Mouse (Mus musculus) forebrain, embryonic 16.5 days (tissue): ENCODE data around the gene Plce1. TPM values are rescaled to one million over a fixed set of nuclear protein-coding genes. Genes with fewer than 3 reads are reported as not detected.

Experiments used
- ATAC-seq: fragments of 200-750 bp; cut with Nextera tagmentation; 2 replicates; pipeline ENCODE4 v1.8.0; 2017; ENCODE audit warnings: mild to moderate bottlenecking, moderate library complexity
- H3K27ac ChIP-seq: fragments of 300-500 bp; sonication (generic); 2 replicates; pipeline ENCODE4 v1.5.1; 2014; ENCODE audit warnings: low read length, control low read depth
- H3K27me3 ChIP-seq: fragments of 300-500 bp; sonication (generic); replicated peaks from 2 replicates; pipeline ENCODE4 v1.6.1; 2014; ENCODE audit warnings: low read length; ENCODE audit not compliant: control insufficient read depth, insufficient read depth
- H3K36me3 ChIP-seq: fragments of 300-500 bp; sonication (generic); 2 replicates; pipeline ENCODE4 v1.6.1; 2014; ENCODE audit not compliant: control insufficient read depth, insufficient read depth
- H3K4me1 ChIP-seq: fragments of 300-500 bp; sonication (generic); replicated peaks from 2 replicates; pipeline ENCODE4 v1.6.1; 2014; ENCODE audit warnings: low read length; ENCODE audit not compliant: control insufficient read depth, insufficient read depth
- H3K4me2 ChIP-seq: fragments of 300-500 bp; sonication (generic); 2 replicates; pipeline ENCODE4 v1.6.1; 2014; ENCODE audit warnings: mild to moderate bottlenecking, low read length, control low read depth
- H3K4me3 ChIP-seq: fragments of 300-500 bp; sonication (generic); replicated peaks from 2 replicates; pipeline ENCODE4 v1.5.1; 2014; ENCODE audit warnings: mild to moderate bottlenecking, low read length, control low read depth
- H3K9ac ChIP-seq: fragments of 300-500 bp; sonication (generic); replicated peaks from 2 replicates; pipeline ENCODE4 v1.6.1; 2014; ENCODE audit warnings: low read depth, low read length, control low read depth
- H3K9me3 ChIP-seq: fragments of 300-500 bp; sonication (generic); 2 replicates; pipeline ENCODE4 v1.6.1; 2016; ENCODE audit warnings: low read length; ENCODE audit not compliant: control insufficient read depth
- WGBS: fragments of 180-500 bp; shearing (Covaris S2); extraction: QIAGEN DNeasy Blood & Tissue Kit; methylation state at CpG from one replicate; pipeline ENCODE4 v1.1.7; 2014; 5-methylcytosine and 5-hydroxymethylcytosine counted together
- polyA plus RNA-seq: library from polyadenylated mRNA; unstranded; fragments of >200 nt; fragmentation: Nextera tagmentation; extraction: Ambion mirVana; gene quantifications from 2 replicates; pipeline ENCODE4 v1.2.1, GENCODE M21; 2015

Plce1 gene
- polyA plus RNA-seq, 1 experiment from 2014 or later: 3.8 TPM

DNA sequence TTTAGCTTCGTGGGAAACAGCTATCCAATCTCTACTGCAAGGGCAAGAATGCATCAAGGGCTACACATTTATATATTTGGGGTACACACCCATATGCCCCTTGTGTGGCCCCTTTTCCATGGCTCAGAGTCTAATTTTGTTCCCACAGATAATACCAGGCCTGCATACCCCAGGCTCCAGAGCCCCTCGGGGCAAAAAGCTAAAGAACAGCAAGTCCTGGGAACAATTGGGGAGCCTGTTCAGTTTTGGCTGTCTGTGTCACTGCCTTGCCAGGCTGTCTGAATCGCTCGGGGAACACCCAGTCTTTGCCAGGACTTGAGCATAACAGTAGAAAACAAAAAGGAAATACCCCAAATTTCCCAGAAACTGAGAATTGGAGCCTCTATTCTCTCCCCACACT, 20.2 kb upstream of the Plce1 start:
- H3K36me3 ChIP-seq: no peaks in the 10 kb centered on the region
- H3K4me2 ChIP-seq: no peak overlapping the region
- H3K27me3 ChIP-seq: no peaks in the 10 kb centered on the region
- H3K27ac ChIP-seq: no peak overlapping the region
- WGBS: 58% methylated on average over 4 of the region's 4 CpGs
- H3K4me3 ChIP-seq: no peak overlapping the region
- H3K4me1 ChIP-seq: 0 out of 2 replicates have a peak, but pooled peaks cover 2% of the 10 kb centered on the region
- peak; percentile 54; the same call in 1 of the 2 replicates for ATAC-seq
- H3K9me3 ChIP-seq: peaks cover 3% of the 10 kb centered on the region; the same call in 1 of the 2 replicates
- no peak overlapping the region for H3K9ac ChIP-seq

DNA sequence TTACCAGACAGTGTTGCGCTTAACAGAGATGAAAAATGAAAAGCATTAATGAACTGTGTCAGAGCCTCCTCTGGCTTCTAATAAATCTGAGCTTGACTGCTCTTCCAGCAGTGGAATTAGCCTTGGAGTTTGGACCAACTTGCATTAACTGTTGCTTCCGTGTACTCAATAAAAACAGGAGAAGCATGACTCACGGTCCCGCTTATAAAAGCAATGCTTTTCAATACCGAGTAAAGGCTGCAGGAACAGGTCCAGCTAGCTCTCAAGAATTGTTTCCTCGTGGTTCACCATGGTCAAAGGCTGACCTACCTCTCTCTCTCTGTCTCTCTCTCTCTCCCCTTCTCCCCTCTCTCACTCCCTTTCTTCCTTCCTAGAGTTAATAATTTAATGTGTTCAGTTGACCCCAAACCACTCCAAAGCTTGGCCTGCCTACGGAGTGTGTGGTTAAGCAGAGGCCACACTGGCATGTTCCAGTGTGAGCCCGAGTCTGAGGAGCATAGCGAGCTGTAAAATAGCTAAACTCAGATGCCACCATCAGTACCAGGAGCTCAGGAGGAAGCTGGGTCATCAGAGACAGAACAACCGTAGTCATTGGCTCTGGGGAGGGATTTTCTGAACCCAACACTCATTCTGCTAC, 10.5 kb upstream of the Plce1 start:
- no peak overlapping the region for H3K9ac ChIP-seq
- WGBS: 88% methylated on average over 10 of the region's 10 CpGs
- ATAC-seq: no peak

DNA sequence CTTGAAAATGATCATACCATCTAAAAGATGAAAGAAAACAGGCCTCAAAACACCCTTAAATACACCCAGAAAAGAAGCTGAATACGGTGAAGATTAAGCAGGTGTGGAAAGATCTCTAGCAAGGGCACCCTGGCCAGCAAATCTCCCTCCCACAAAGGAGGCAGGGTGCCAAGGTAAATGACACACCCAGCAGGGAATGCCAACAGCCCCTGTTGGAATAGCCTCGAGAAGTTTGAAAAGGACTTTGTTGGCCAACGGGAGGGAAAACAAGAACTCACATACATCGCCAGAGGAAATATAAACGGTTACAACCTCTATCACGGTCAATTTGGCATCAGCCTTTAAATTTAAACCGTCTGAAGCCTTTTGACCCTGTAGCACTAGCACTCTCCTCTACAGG, 5.5 kb upstream of the Plce1 start:
- H3K9ac ChIP-seq: no peak overlapping the region
- ATAC-seq: no peak
- WGBS: 67% methylated on average over 7 of the region's 7 CpGs
- no peak overlapping the region for H3K27ac ChIP-seq
- H3K4me2 ChIP-seq: no peak overlapping the region
- no peaks in the 10 kb centered on the region for H3K9me3 ChIP-seq
- no peaks in the 10 kb centered on the region for H3K36me3 ChIP-seq
- peaks cover 11% of the 10 kb centered on the region for H3K4me1 ChIP-seq
- H3K27me3 ChIP-seq: peaks cover 7% of the 10 kb centered on the region; the same call in 1 of the 2 replicates
- no peak overlapping the region for H3K4me3 ChIP-seq

More for the DNA sequence above, 10.5 kb upstream of the Plce1 start:
- Histone ChIP-seq H3K4me2 (no peak overlapping the region), H3K36me3 (no peaks in the 10 kb centered on the region), H3K27me3 (no peaks in the 10 kb centered on the region), H3K27ac (no peak overlapping the region), H3K4me3 (no peak overlapping the region), H3K9me3 (no peaks in the 10 kb centered on the region), H3K4me1 (no peaks in the 10 kb centered on the region)

DNA sequence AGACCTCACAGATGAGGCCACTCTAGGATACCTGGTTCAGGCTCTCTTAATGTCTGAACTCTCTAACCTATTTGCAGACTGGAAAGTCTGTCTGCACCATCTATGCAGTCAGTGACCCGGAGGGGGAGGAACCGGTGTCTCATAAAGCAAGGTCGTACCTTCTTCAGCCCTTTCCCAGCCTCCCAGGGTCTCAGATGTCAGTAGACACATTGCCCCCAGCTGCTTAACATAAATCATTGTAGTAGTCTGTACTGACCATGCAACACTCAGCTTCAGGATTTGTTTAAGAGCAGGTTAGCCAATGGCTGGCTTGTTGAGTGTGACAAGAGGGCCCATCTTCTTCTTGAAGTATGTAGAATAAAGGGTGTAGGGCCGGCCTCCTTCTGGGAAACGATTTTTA, 2.6 kb upstream of the Plce1 start:
- Histone ChIP-seq H3K4me2 (no peak overlapping the region), H3K36me3 (no peaks in the 10 kb centered on the region), H3K9me3 (no peaks in the 10 kb centered on the region), H3K9ac (no peak overlapping the region), H3K4me3 (no peak overlapping the region), H3K27ac (0 out of 2 replicates have a peak overlapping the region, but pooled peaks have one; percentile 11), H3K4me1 (peaks cover 27% of the 10 kb centered on the region), H3K27me3 (peaks cover 12% of the 10 kb centered on the region; the same call in 1 of the 2 replicates)
- 43% methylated on average over 5 of the region's 5 CpGs for WGBS
- ATAC-seq: no peak

DNA sequence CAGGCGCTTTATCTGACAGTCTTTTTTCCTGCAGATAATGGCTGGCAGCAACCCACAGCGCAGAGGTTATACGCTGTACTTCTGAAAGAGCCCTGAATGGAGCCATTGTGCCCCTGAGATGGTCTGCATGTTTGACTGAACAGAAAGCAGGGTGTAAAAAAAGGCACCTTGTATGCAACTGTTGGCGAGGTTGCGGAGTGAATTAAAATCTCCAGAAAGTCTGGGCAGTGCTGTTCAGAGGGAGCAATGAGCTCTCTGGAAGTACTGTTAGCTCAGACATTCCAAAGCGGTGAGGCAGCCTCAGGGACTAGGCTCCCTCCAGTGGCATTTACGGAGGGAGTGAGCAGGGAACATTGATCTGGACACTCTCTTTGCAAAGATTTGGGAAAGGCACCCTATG, 2.0 kb upstream of the Plce1 start:
- peak; percentile 81 for ATAC-seq
- whole genome bisulfite sequencing: 3% methylated on average over 7 of the region's 7 CpGs
- Histone ChIP-seq H3K27me3 (peaks cover 15% of the 10 kb centered on the region; the same call in 1 of the 2 replicates), H3K4me3 (no peak overlapping the region), H3K9me3 (no peaks in the 10 kb centered on the region), H3K4me1 (peaks cover 27% of the 10 kb centered on the region), H3K9ac (no peak overlapping the region), H3K27ac (no peak overlapping the region), H3K36me3 (no peaks in the 10 kb centered on the region), H3K4me2 (no peak overlapping the region)

DNA sequence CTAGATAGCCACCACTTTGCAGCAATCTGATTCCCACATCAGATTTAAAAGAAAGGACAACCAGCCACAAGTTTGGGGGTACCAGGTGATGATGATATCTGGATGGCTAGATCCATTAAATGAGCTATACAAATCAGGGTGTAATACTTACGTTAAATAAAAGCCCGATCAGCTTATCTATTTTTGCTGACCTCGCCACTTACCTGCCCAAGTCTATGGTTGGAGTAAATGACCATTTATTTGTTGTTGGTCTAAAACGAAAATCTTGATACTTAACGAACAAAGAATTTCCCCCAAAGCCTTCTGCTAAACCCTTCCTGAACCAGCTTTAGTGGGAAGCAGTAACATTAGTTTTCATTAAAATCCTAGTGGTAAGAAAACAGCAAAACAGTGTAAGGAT, 1.4 kb upstream of the Plce1 start:
- H3K27ac ChIP-seq: peak overlapping the region; percentile 33; the same call in 1 of the 2 replicates
- no peaks in the 10 kb centered on the region for H3K9me3 ChIP-seq
- H3K9ac ChIP-seq: no peak overlapping the region
- 71% methylated on average over 5 of the region's 5 CpGs for WGBS
- no peak overlapping the region for H3K4me2 ChIP-seq
- ATAC-seq: no peak
- no peak overlapping the region for H3K4me3 ChIP-seq
- peaks cover 27% of the 10 kb centered on the region for H3K4me1 ChIP-seq
- no peaks in the 10 kb centered on the region for H3K36me3 ChIP-seq
- H3K27me3 ChIP-seq: peaks cover 15% of the 10 kb centered on the region; the same call in 1 of the 2 replicates

DNA sequence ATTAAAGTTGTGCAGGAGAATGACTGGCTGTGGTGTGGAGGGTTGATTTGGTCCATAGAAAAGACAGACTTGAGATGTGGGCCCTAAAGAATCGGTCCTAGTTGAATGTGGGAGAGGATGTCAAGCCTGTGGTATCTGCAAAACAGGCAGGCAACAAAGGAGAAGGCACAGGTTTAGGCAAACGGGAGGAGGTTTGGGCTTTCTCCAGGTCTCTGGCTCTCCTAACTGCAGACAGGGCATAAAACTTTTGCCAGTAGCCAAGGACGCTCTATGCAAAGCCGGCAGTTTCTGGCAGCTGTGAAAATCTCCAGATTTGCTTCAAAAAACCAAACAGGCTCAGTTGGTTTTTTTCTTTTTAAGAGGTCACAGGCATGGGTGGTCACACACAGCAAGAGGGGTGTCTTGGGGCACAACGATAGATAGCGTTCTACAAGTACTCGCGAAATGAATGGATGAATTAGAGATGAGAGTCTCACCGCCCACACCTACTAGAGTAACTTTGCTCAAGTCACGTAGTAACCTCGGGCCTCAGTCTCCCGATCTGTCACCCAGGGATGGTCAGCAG, 671 bp upstream of the Plce1 start:
- Histone ChIP-seq H3K9me3 (no peaks in the 10 kb centered on the region), H3K36me3 (no peaks in the 10 kb centered on the region), H3K4me2 (peak overlapping the region; percentile 99), H3K4me3 (peak overlapping the region; percentile 64), H3K4me1 (peaks cover 27% of the 10 kb centered on the region), H3K9ac (peak overlapping the region; percentile 61; the same call in 1 of the 2 replicates), H3K27ac (peak overlapping the region; percentile 44; the same call in 1 of the 2 replicates), H3K27me3 (peaks cover 15% of the 10 kb centered on the region)
- ATAC-seq: peak; percentile 6; the same call in 1 of the 2 replicates
- 8% methylated on average over 12 of the region's 12 CpGs for WGBS

DNA sequence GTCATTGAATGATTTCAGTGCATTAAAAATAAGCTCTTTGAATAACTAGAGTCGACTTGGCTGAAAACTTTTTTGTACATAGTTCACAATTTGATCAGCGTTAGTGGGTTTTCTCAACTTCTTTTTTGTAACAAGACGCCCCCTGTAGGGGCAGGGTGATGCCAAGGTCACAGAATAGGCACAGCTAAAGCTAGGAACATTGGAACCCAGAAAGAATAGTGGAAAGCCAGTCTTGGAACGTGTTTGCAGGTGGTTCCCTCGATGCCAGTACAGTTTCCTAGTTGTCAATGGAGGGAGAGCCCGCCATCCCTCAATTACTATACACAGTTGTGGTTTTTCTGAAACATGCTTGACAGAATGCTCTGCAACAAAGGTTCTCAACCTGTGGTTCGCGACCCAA, 997 bp downstream of the Plce1 start:
- Histone ChIP-seq H3K9ac (peak overlapping the region; percentile 36; the same call in 1 of the 2 replicates), H3K9me3 (no peaks in the 10 kb centered on the region), H3K4me1 (peaks cover 27% of the 10 kb centered on the region), H3K4me2 (peak overlapping the region; percentile 99), H3K27ac (no peak overlapping the region), H3K36me3 (no peaks in the 10 kb centered on the region), H3K27me3 (peaks cover 15% of the 10 kb centered on the region), H3K4me3 (peak overlapping the region; percentile 64)
- 14% methylated on average over 8 of the region's 8 CpGs for WGBS
- no peak for ATAC-seq

DNA sequence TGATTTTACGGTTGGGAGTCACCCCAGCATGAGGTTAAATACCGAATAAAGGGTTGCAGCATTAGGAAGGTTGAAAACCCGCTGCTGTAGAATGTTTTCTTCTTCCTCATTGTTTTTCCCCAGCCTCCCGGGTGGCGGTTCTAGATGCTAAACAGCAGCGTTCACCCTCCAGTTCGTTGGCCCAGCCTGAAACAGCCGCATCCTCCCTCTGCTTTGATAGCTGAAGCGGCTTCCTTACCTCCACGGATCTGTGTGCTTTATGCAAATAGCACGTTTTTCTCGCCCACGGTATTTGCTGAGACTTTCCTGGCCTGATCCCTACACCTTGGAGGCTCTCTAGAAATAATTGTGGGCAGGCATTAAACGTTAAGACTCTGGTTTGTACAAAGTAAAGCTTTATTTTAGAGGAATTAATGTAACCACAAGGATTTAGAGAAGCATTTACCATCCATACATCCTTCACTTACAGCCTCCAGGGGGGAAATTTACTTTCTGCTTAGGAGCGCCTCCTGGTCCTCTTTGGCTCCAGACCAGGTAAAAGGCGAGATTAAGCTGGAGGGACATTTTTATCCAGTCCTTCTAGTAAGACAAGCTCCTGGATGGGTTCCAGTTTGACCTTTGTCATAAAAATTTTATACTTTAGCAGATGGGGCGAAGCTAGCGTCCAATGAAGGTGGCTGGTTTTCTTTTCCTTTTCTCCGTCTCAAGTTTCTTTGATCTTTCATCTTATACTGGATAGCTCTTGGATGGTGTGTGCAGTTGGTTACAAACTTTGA, 1.7 kb downstream of the Plce1 start:
- Histone ChIP-seq H3K27me3 (peaks cover 15% of the 10 kb centered on the region), H3K27ac (no peak overlapping the region), H3K4me2 (peak overlapping the region; percentile 99), H3K9me3 (no peaks in the 10 kb centered on the region), H3K36me3 (no peaks in the 10 kb centered on the region), H3K9ac (peak overlapping the region; percentile 36; the same call in 1 of the 2 replicates), H3K4me3 (peak overlapping the region; percentile 64), H3K4me1 (peaks cover 27% of the 10 kb centered on the region)
- no peak for ATAC-seq
- WGBS: 20% methylated on average over 19 of the region's 19 CpGs
